Mouse (Mus musculus) neural tube, embryonic 14.5 days (tissue): Measurements from ENCODE around the gene Card19. TPM values are rescaled to one million over a fixed set of nuclear protein-coding genes. Genes with fewer than 3 reads are reported as not detected.

Source experiments
- ATAC-seq: fragments of 200-750 bp; cut with Nextera tagmentation; 2 replicates; pipeline ENCODE4 v1.8.0; 2017; ENCODE audit warnings: low read depth, mild to moderate bottlenecking, moderate TSS enrichment, moderate library complexity
- H3K27ac ChIP-seq: fragments of 300-500 bp; sonication (generic); 2 replicates; pipeline ENCODE4 v1.5.1; 2014; ENCODE audit warnings: low read depth, mild to moderate bottlenecking, control low read depth, low read length, moderate library complexity, mixed read lengths
- H3K27me3 ChIP-seq: fragments of 300-500 bp; sonication (generic); 2 replicates; pipeline ENCODE4 v1.6.1; 2014; ENCODE audit warnings: low read length; ENCODE audit not compliant: control insufficient read depth, insufficient read depth
- H3K36me3 ChIP-seq: fragments of 300-500 bp; sonication (generic); 2 replicates; pipeline ENCODE4 v1.6.1; 2014; ENCODE audit warnings: low read length, mixed read lengths; ENCODE audit not compliant: control insufficient read depth, insufficient read depth
- H3K4me1 ChIP-seq: fragments of 300-500 bp; sonication (generic); 2 replicates; pipeline ENCODE4 v1.6.1; 2014; ENCODE audit warnings: low read length; ENCODE audit not compliant: control insufficient read depth, insufficient read depth
- H3K4me2 ChIP-seq: fragments of 300-500 bp; sonication (generic); 2 replicates; pipeline ENCODE4 v1.6.1; 2014; ENCODE audit warnings: mild to moderate bottlenecking, low read depth, low read length, control low read depth
- H3K4me3 ChIP-seq: fragments of 300-500 bp; sonication (generic); 2 replicates; pipeline ENCODE4 v1.5.1; 2014; ENCODE audit warnings: low read depth, low read length, control low read depth, mixed read lengths
- H3K9ac ChIP-seq: fragments of 300-500 bp; sonication (generic); replicated peaks from 2 replicates; pipeline ENCODE4 v1.6.1; 2014; ENCODE audit warnings: low read depth, mild to moderate bottlenecking, control low read depth, low read length, mixed read lengths
- H3K9me3 ChIP-seq: fragments of 300-500 bp; sonication (generic); 2 replicates; pipeline ENCODE4 v1.6.1; 2016; ENCODE audit warnings: low read length; ENCODE audit not compliant: control insufficient read depth
- WGBS: fragments of 180-500 bp; shearing (Covaris S2); extraction: QIAGEN DNeasy Blood & Tissue Kit; methylation state at CpG from one replicate; pipeline ENCODE4 v1.1.7; 2014; 5-methylcytosine and 5-hydroxymethylcytosine counted together
- polyA plus RNA-seq: library from polyadenylated mRNA; unstranded; fragments of >200 nt; fragmentation: Nextera tagmentation; extraction: Ambion mirVana; gene quantifications from 2 replicates; pipeline ENCODE4 v1.2.1, GENCODE M21; 2014

Card19 gene
- polyA plus RNA-seq, 1 experiment from 2014 or later, result 35.7 TPM

GRCm38 (mm10) chr13:49206341-49206740, 9.5 kb downstream of the Card19 start:
- Histone ChIP-seq H3K4me2 (no peak overlapping the region), H3K9me3 (no peaks in the 10 kb centered on the region), H3K9ac (no peak overlapping the region), H3K4me1 (peaks cover under 1% of the 10 kb centered on the region; the same call in 1 of the 2 replicates), H3K27me3 (no peaks in the 10 kb centered on the region), H3K4me3 (no peak overlapping the region), H3K27ac (no peak overlapping the region), H3K36me3 (no peaks in the 10 kb centered on the region)
- WGBS, result 100% methylated on average over 2 of the region's 2 CpGs
- no peak for ATAC-seq

DNA sequence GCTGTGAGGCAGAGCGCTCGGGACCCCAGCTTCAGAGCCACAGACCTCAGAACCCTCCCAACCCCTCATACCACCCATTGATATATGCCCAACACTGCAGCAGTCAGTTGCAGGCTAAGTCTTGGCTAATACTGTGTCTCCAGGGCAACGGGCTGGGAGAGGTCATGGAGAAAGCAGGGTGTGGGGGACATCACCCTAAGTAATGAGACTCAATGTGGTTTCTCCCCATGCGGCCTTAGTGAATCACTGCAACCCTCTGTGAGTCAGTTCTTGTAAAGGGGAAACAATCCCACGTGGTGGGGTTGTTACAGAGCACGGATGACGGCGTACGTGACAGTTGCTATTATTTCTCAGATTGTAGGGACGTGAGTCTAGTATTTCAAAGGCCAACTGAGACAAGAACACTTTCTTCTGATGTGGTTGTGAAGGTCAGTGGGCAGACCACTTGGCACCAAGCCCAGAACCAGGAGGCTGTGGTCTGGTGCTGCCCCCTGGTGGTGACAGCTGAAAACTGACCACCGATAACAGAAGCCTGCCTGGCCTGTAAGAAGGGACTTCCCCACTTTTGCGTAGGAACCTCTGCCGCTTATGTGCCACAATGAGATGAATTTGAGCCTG, 10.3 kb downstream of the Card19 start:
- Histone ChIP-seq H3K9ac (no peak overlapping the region), H3K27me3 (no peaks in the 10 kb centered on the region), H3K4me3 (no peak overlapping the region), H3K4me1 (no peaks in the 10 kb centered on the region), H3K4me2 (no peak overlapping the region), H3K36me3 (no peaks in the 10 kb centered on the region), H3K9me3 (no peaks in the 10 kb centered on the region), H3K27ac (no peak overlapping the region)
- WGBS, result 50% methylated on average over 13 of the region's 13 CpGs
- peak; percentile 39; the same call in 1 of the 2 replicates for ATAC-seq

DNA sequence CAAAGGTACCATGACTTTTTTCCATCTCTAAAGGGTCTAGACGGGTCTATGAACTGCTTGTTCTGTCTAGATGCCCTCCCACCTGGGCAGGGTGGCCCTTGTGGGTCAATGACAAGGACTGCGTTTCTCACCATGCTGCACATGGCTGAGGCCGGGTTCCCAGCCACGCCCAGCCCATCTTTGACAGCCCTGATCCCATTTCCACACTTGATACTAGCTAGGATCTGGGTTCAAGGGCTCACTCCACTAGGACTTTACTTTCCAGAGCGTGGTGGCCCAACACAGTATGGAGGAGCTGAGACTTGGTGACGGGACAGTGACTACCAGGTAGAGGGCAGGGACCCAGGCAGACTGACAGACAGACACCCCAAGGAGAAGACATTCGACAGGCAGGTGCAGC, 13.3 kb downstream of the Card19 start:
- no peak overlapping the region for H3K9ac ChIP-seq
- ATAC-seq, result no peak
- H3K4me2 ChIP-seq, result no peak overlapping the region
- WGBS, result 94% methylated on average over 7 of the region's 7 CpGs
- no peaks in the 10 kb centered on the region for H3K4me1 ChIP-seq
- H3K9me3 ChIP-seq, result no peaks in the 10 kb centered on the region
- H3K27ac ChIP-seq, result no peak overlapping the region
- no peaks in the 10 kb centered on the region for H3K27me3 ChIP-seq
- H3K4me3 ChIP-seq, result no peak overlapping the region
- H3K36me3 ChIP-seq, result no peaks in the 10 kb centered on the region

DNA sequence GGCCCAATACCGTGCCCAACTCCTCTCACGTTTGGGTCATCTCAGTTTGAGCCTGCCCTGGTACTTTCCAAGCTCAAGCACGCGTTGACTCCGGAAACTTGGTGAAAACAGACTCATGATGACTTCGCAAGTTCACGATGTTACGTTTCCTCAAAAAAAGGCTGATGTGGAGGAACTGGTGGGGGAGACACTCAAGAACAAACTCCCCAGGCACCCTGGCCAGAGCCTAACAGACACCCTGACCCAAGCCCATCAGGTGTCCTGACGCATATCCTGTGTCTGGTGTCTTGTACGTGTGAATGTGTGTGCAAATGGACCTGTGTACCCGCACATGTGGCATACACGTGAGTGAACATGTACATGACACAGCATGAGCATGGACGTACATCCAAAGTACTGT, 15.1 kb downstream of the Card19 start:
- Histone ChIP-seq H3K9ac (no peak overlapping the region), H3K27me3 (no peaks in the 10 kb centered on the region), H3K36me3 (no peaks in the 10 kb centered on the region), H3K4me1 (no peaks in the 10 kb centered on the region), H3K9me3 (no peaks in the 10 kb centered on the region), H3K4me2 (no peak overlapping the region), H3K4me3 (no peak overlapping the region), H3K27ac (no peak overlapping the region)
- no peak for ATAC-seq
- WGBS, result 92% methylated on average over 13 of the region's 13 CpGs

- Histone ChIP-seq H3K4me1 (no peaks in the 10 kb centered on the region), H3K27ac (no peak overlapping the region), H3K9me3 (no peaks in the 10 kb centered on the region), H3K9ac (no peak overlapping the region), H3K4me2 (no peak overlapping the region), H3K4me3 (no peak overlapping the region), H3K27me3 (no peaks in the 10 kb centered on the region), H3K36me3 (no peaks in the 10 kb centered on the region)
- ATAC-seq, result no peak
- WGBS, result 90% methylated on average over 7 of the region's 7 CpGs
These were observed 15.9 kb downstream of the Card19 start for GRCm38 (mm10) chr13:49199891-49200290.

DNA sequence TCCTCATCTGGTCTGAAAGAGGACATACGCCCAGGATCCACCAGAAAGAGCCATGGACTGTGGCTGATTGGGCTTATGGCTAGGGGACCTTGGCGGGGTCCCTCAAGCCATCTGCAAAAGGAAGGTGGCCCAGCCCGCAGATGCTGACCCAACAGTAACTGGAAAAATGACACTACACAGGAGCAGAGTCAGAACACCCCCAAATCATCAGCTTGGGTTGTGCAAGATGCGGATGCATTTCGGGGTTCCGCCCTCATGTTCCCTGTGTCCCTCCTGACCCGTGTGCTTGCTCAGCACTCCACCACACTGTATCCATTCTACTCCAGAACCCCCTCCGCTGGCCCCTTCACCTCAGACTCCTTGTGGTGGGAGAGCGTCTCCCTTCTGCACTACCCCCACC, 17.1 kb downstream of the Card19 start:
- H3K27ac ChIP-seq, result no peak overlapping the region
- H3K4me2 ChIP-seq, result no peak overlapping the region
- no peaks in the 10 kb centered on the region for H3K9me3 ChIP-seq
- no peak overlapping the region for H3K9ac ChIP-seq
- H3K4me1 ChIP-seq, result no peaks in the 10 kb centered on the region
- H3K27me3 ChIP-seq, result no peaks in the 10 kb centered on the region
- H3K4me3 ChIP-seq, result no peak overlapping the region
- H3K36me3 ChIP-seq, result no peaks in the 10 kb centered on the region
- 95% methylated on average over 9 of the region's 9 CpGs for WGBS
- ATAC-seq, result no peak

DNA sequence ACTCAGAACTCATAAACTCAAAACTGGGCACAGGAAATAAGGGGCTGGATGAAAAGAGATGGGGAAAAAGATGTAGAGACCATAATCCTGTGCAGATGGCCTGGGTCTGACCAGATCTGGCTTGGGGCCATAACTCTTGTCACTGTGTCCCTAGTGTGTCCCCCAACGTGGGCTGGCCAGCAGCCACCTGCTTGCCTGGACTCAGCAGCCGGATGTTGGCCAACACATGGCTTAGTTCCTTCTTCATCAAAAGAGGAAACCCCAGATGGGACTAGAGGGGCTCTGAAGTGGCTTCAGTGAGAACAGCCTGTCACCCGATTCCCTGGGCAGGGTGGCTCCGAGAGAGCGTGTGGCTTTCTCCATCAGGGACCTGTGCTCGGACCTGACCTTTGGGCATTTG, 19.1 kb downstream of the Card19 start:
- no peak overlapping the region for H3K9ac ChIP-seq
- H3K27me3 ChIP-seq, result no peaks in the 10 kb centered on the region
- H3K36me3 ChIP-seq, result no peaks in the 10 kb centered on the region
- WGBS, result 78% methylated on average over 6 of the region's 6 CpGs
- no peak overlapping the region for H3K27ac ChIP-seq
- no peak overlapping the region for H3K4me2 ChIP-seq
- H3K4me1 ChIP-seq, result no peaks in the 10 kb centered on the region
- ATAC-seq, result no peak
- H3K4me3 ChIP-seq, result no peak overlapping the region
- no peaks in the 10 kb centered on the region for H3K9me3 ChIP-seq

GRCm38 (mm10) chr13:49196211-49196610, 19.6 kb downstream of the Card19 start:
- 79% methylated on average over 5 of the region's 5 CpGs for WGBS
- ATAC-seq, result no peak
- Histone ChIP-seq H3K9ac (no peak overlapping the region), H3K4me2 (no peak overlapping the region), H3K27ac (no peak overlapping the region), H3K4me1 (0 out of 2 replicates have a peak, but pooled peaks cover 3% of the 10 kb centered on the region), H3K27me3 (no peaks in the 10 kb centered on the region), H3K9me3 (no peaks in the 10 kb centered on the region), H3K36me3 (no peaks in the 10 kb centered on the region), H3K4me3 (no peak overlapping the region)

GRCm38 (mm10) chr13:49195651-49196050, 20.2 kb downstream of the Card19 start:
- Histone ChIP-seq H3K4me2 (no peak overlapping the region), H3K4me1 (0 out of 2 replicates have a peak, but pooled peaks cover 7% of the 10 kb centered on the region), H3K27me3 (no peaks in the 10 kb centered on the region), H3K4me3 (no peak overlapping the region), H3K27ac (no peak overlapping the region), H3K9me3 (no peaks in the 10 kb centered on the region), H3K9ac (no peak overlapping the region), H3K36me3 (no peaks in the 10 kb centered on the region)
- WGBS, result 94% methylated on average over 7 of the region's 7 CpGs
- ATAC-seq, result no peak
